Mouse (Mus musculus) cerebellum, adult 2 months (tissue): ENCODE data around the gene Mrpl35. TPM values are rescaled to one million over a fixed set of nuclear protein-coding genes. Genes with fewer than 3 reads are reported as not detected.
A peak's percentile ranks its signal among the peaks of the same experiment; 100 is the strongest.

Experiments used
- DNase-seq, 2 experiments: peaks; one replicate each; pipeline ENCODE4 v3.0.0; 2021
- H3K27ac ChIP-seq: fragments of 200-500 bp; 2 replicates; pipeline ENCODE4 v1.5.1; 2012; ENCODE audit warnings: low read length, control low read depth, inconsistent platforms; ENCODE audit not compliant: insufficient read depth
- H3K27me3 ChIP-seq: fragments of 200-500 bp; 2 replicates; pipeline ENCODE4 v1.6.1; 2012; ENCODE audit warnings: inconsistent platforms, mild to moderate bottlenecking, low read length, moderate library complexity; ENCODE audit not compliant: control insufficient read depth, insufficient read depth
- H3K4me1 ChIP-seq: fragments of 200-500 bp; 2 replicates; pipeline ENCODE4 v1.6.1; 2011; ENCODE audit warnings: low read length; ENCODE audit not compliant: control insufficient read depth, insufficient read depth
- H3K4me3 ChIP-seq: fragments of 200-500 bp; replicated peaks from 2 replicates; pipeline ENCODE3; 2011; ENCODE audit warnings: mild to moderate bottlenecking, low read depth, low read length, control low read depth; ENCODE audit not compliant: insufficient read depth
- CTCF ChIP-seq: fragments of 200-500 bp; IDR thresholded peaks from 2 replicates; pipeline ENCODE4 v1.5.1; 2011; ENCODE audit warnings: low read depth, mild to moderate bottlenecking, control low read depth, low read length, moderate library complexity, borderline replicate concordance; ENCODE audit not compliant: insufficient read depth
- POLR2A ChIP-seq: fragments of 200-500 bp; IDR thresholded peaks from 2 replicates; pipeline ENCODE4 v1.6.1; 2011; ENCODE audit warnings: low read length, control low read depth, borderline replicate concordance; ENCODE audit not compliant: insufficient read depth
- WGBS: fragments of 180-500 bp; shearing (Covaris S2); methylation state at CpG from one replicate; pipeline ENCODE4 v1.1.7; 2018; 5-methylcytosine and 5-hydroxymethylcytosine counted together
- polyA plus RNA-seq: library from polyadenylated mRNA; depleted of rRNA; stranded (reverse); fragments of >200 nt; gene quantifications from 2 replicates; pipeline ENCODE4 v1.2.3, GENCODE M21; 2012

Mrpl35 gene
- polyA plus RNA-seq, 1 experiment = 22.1 TPM

GRCm38 (mm10) chr6:71809890-71810289 lies 16.9 kb downstream of the Mrpl35 start:
- no peak for TF ChIP-seq POLR2A
- no peak for TF ChIP-seq CTCF
- DNase-seq = no peak
- H3K27ac ChIP-seq = no peak overlapping the region
- H3K4me1 ChIP-seq = no peaks in the 10 kb centered on the region
- H3K4me3 ChIP-seq = no peak overlapping the region
- 93% methylated on average over 9 of the region's 9 CpGs for WGBS
- H3K27me3 ChIP-seq = no peaks in the 10 kb centered on the region

- Histone ChIP-seq H3K4me1 (peaks cover 8% of the 10 kb centered on the region), H3K4me3 (no peak overlapping the region), H3K27ac (no peak overlapping the region), H3K27me3 (no peaks in the 10 kb centered on the region)
- TF ChIP-seq POLR2A (no peak), CTCF (no peak)
- WGBS = 85% methylated on average over 1 of the region's 1 CpGs
- no peak for DNase-seq
Observed at GRCm38 (mm10) chr6:71806713-71807112, 20.1 kb downstream of the Mrpl35 start.

GRCm38 (mm10) chr6:71804061-71804829 lies 22.5 kb downstream of the Mrpl35 start:
- TF ChIP-seq POLR2A = no peak
- peak; percentile 97 for TF ChIP-seq CTCF
- Histone ChIP-seq H3K27ac (peak overlapping the region; percentile 20; the same call in 1 of the 2 replicates), H3K4me1 (peaks cover 22% of the 10 kb centered on the region), H3K4me3 (no peak overlapping the region), H3K27me3 (no peaks in the 10 kb centered on the region)
- DNase-seq = peak; percentile 69 to 80
- 16% methylated on average over 12 of the region's 12 CpGs for WGBS

- DNase-seq = no peak
- no peak for TF ChIP-seq POLR2A
- no peak for TF ChIP-seq CTCF
- Histone ChIP-seq H3K4me3 (no peak overlapping the region), H3K4me1 (peaks cover 22% of the 10 kb centered on the region), H3K27ac (peak overlapping the region; percentile 20; the same call in 1 of the 2 replicates), H3K27me3 (no peaks in the 10 kb centered on the region)
- WGBS = 48% methylated on average over 1 of the region's 1 CpGs
Observed at GRCm38 (mm10) chr6:71803609-71804008, 23.2 kb downstream of the Mrpl35 start.

GRCm38 (mm10) chr6:71801714-71802094 lies 25.1 kb downstream of the Mrpl35 start:
- TF ChIP-seq CTCF = no peak
- TF ChIP-seq POLR2A = no peak
- Histone ChIP-seq H3K4me1 (peaks cover 22% of the 10 kb centered on the region), H3K27ac (no peak overlapping the region), H3K27me3 (no peaks in the 10 kb centered on the region), H3K4me3 (no peak overlapping the region)
- 34% methylated on average over 10 of the region's 10 CpGs for WGBS
- no peak for DNase-seq

- H3K4me1 ChIP-seq = peaks cover 22% of the 10 kb centered on the region
- DNase-seq = no peak
- no peak for TF ChIP-seq POLR2A
- no peak for TF ChIP-seq CTCF
- H3K27ac ChIP-seq = no peak overlapping the region
- WGBS = 25% methylated on average over 7 of the region's 7 CpGs
- no peak overlapping the region for H3K4me3 ChIP-seq
- no peaks in the 10 kb centered on the region for H3K27me3 ChIP-seq
Observed at GRCm38 (mm10) chr6:71801011-71801713, 25.6 kb downstream of the Mrpl35 start.

GRCm38 (mm10) chr6:71799391-71799790 lies 27.4 kb downstream of the Mrpl35 start:
- TF ChIP-seq POLR2A (no peak), CTCF (no peak)
- H3K27ac ChIP-seq = no peak overlapping the region
- no peak for DNase-seq

GRCm38 (mm10) chr6:71791771-71792170 lies 35.0 kb downstream of the Mrpl35 start:
- Histone ChIP-seq H3K4me1 (no peaks in the 10 kb centered on the region), H3K27me3 (no peaks in the 10 kb centered on the region), H3K27ac (no peak overlapping the region), H3K4me3 (no peak overlapping the region)
- no peak for TF ChIP-seq POLR2A
- no peak for TF ChIP-seq CTCF
- no peak for DNase-seq
- 80% methylated on average over 6 of the region's 6 CpGs for WGBS

More at GRCm38 (mm10) chr6:71799391-71799790, 27.4 kb downstream of the Mrpl35 start:
- 63% methylated on average over 3 of the region's 3 CpGs for WGBS
- Histone ChIP-seq H3K4me1 (peaks cover 22% of the 10 kb centered on the region), H3K27me3 (no peaks in the 10 kb centered on the region), H3K4me3 (no peak overlapping the region)
